Mouse (Mus musculus) adipose tissue, adult 10 weeks (tissue): Measurements from ENCODE around the gene Olfr243. TPM values are rescaled to one million over a fixed set of nuclear protein-coding genes. Genes with fewer than 3 reads are reported as not detected.

Experiments used
- polyA plus RNA-seq: library from polyadenylated mRNA; stranded (reverse); fragments of 350-450 nt; fragmentation: Illumina TruSeq; extraction: RNeasy Lipid Tissue Mini Kit (QIAGEN cat#74804); gene quantifications from one replicate; pipeline ENCODE4 v1.2.3, GENCODE M21; 2014; ENCODE audit warnings: low read depth, low replicate concordance

Olfr243 gene
- polyA plus RNA-seq, result not detected

GRCm38 (mm10) chr7:103714371-103714770 is at the start of gene Olfr243:
TSS of gene Olfr243 (plus strand) at chr7:103714671.

GRCm38 (mm10) chr7:103671091-103671490 is 43.4 kb upstream of the Olfr243 start, which contains the start of gene Olfr624:
TSS of gene Olfr624 (minus strand) at chr7:103671191.

GRCm38 (mm10) chr7:103682420-103682819 is 32.1 kb upstream of the Olfr243 start, which contains the start of gene Olfr625-ps1:
TSS of gene Olfr625-ps1 (plus strand) at chr7:103682720.

GRCm38 (mm10) chr7:103730074-103730473 is 15.6 kb downstream of the Olfr243 start, which contains the start of gene Olfr628:
TSS of gene Olfr628 (plus strand) at chr7:103730374.

GRCm38 (mm10) chr7:103744843-103745242 is 30.4 kb downstream of the Olfr243 start, which contains the start of gene Olfr629:
TSS of gene Olfr629 (minus strand) at chr7:103744943.

GRCm38 (mm10) chr7:103757233-103757632 is 42.8 kb downstream of the Olfr243 start, which contains the start of gene Olfr630:
TSS of gene Olfr630 (minus strand) at chr7:103757333.

Other genes starting within 250 kb of the Olfr243 start
- not detected for gene Olfr608, start 244.8 kb upstream of the Olfr243 start, polyA plus RNA-seq
- not detected for gene Olfr609, start 216.6 kb upstream of the Olfr243 start, polyA plus RNA-seq
- gene Olfr610, start 202.5 kb upstream of the Olfr243 start, polyA plus RNA-seq, result not detected
- gene Olfr611, start 193.8 kb upstream of the Olfr243 start, polyA plus RNA-seq, result not detected
- not detected for gene Olfr612, start 172.0 kb upstream of the Olfr243 start, polyA plus RNA-seq
- gene Olfr613, start 166.6 kb upstream of the Olfr243 start, polyA plus RNA-seq, result not detected
- not detected for gene Olfr615, start 158.6 kb upstream of the Olfr243 start, polyA plus RNA-seq
- gene Olfr616, start 145.5 kb upstream of the Olfr243 start, polyA plus RNA-seq, result not detected
- gene Olfr617, start 141.6 kb upstream of the Olfr243 start, polyA plus RNA-seq, result not detected
- gene Olfr618, start 124.6 kb upstream of the Olfr243 start, polyA plus RNA-seq, result not detected
- gene Olfr619, start 114.1 kb upstream of the Olfr243 start, polyA plus RNA-seq, result not detected
- gene Olfr620, start 102.1 kb upstream of the Olfr243 start, polyA plus RNA-seq, result not detected
- gene Olfr622, start 72.0 kb upstream of the Olfr243 start, polyA plus RNA-seq, result not detected
- not detected for gene Olfr623, start 51.0 kb upstream of the Olfr243 start, polyA plus RNA-seq
- 0.11 TPM for gene Olfr624, start 43.5 kb upstream of the Olfr243 start, polyA plus RNA-seq
- gene Olfr625-ps1, start 32.0 kb upstream of the Olfr243 start, polyA plus RNA-seq, result not detected
- not detected for gene Olfr628, start 15.7 kb downstream of the Olfr243 start, polyA plus RNA-seq
- not detected for gene Olfr629, start 30.3 kb downstream of the Olfr243 start, polyA plus RNA-seq
- gene Olfr630, start 42.7 kb downstream of the Olfr243 start, polyA plus RNA-seq, result not detected
- not detected for gene Olfr69, start 56.9 kb downstream of the Olfr243 start, polyA plus RNA-seq
- gene Olfr68, start 65.0 kb downstream of the Olfr243 start, polyA plus RNA-seq, result not detected
- not detected for gene Olfr67, start 77.2 kb downstream of the Olfr243 start, polyA plus RNA-seq
- 353 TPM for gene Hbb-bt, start 99.3 kb downstream of the Olfr243 start, polyA plus RNA-seq
- 2,394 TPM for gene Hbb-bs, start 113.4 kb downstream of the Olfr243 start, polyA plus RNA-seq
- gene Hbb-bh2, start 125.8 kb downstream of the Olfr243 start, polyA plus RNA-seq, result not detected
- not detected for gene Hbb-bh1, start 128.5 kb downstream of the Olfr243 start, polyA plus RNA-seq
- gene Hbb-y, start 138.5 kb downstream of the Olfr243 start, polyA plus RNA-seq, result not detected
- gene Olfr66, start 171.6 kb downstream of the Olfr243 start, polyA plus RNA-seq, result not detected
- not detected for gene Olfr64, start 179.8 kb downstream of the Olfr243 start, polyA plus RNA-seq
- gene Olfr65, start 188.8 kb downstream of the Olfr243 start, polyA plus RNA-seq, result not detected
- not detected for gene Olfr631, start 214.2 kb downstream of the Olfr243 start, polyA plus RNA-seq
- gene Olfr632, start 219.7 kb downstream of the Olfr243 start, polyA plus RNA-seq, result not detected
- not detected for gene Olfr633, start 229.8 kb downstream of the Olfr243 start, polyA plus RNA-seq